Mouse (Mus musculus) midbrain, embryonic 16.5 days (tissue): ENCODE data around the gene Sox9. TPM values are rescaled to one million over a fixed set of nuclear protein-coding genes. Genes with fewer than 3 reads are reported as not detected.

Source experiments
- ATAC-seq: fragments of 200-750 bp; cut with Nextera tagmentation; 2 replicates; pipeline ENCODE4 v1.8.0; 2017; ENCODE audit warnings: moderate TSS enrichment
- H3K27ac ChIP-seq: fragments of 300-500 bp; sonication (generic); 2 replicates; pipeline ENCODE4 v1.5.1; 2014; ENCODE audit warnings: mild to moderate bottlenecking, low read length, mixed read lengths
- H3K27me3 ChIP-seq: fragments of 300-500 bp; sonication (generic); 2 replicates; pipeline ENCODE4 v1.6.1; 2014; ENCODE audit warnings: low read depth, low read length, mixed read lengths; ENCODE audit not compliant: control insufficient read depth, insufficient read depth
- H3K36me3 ChIP-seq: fragments of 300-500 bp; sonication (generic); 2 replicates; pipeline ENCODE4 v1.6.1; 2014; ENCODE audit warnings: mild to moderate bottlenecking, low read length, moderate library complexity, mixed read lengths; ENCODE audit not compliant: control insufficient read depth, insufficient read depth
- H3K4me1 ChIP-seq: fragments of 300-500 bp; sonication (generic); 2 replicates; pipeline ENCODE4 v1.6.1; 2014; ENCODE audit warnings: mild to moderate bottlenecking, low read length, mixed read lengths; ENCODE audit not compliant: control insufficient read depth, insufficient read depth
- H3K4me2 ChIP-seq: fragments of 300-500 bp; sonication (generic); 2 replicates; pipeline ENCODE4 v1.6.1; 2014; ENCODE audit warnings: mild to moderate bottlenecking, low read length, mixed read lengths
- H3K4me3 ChIP-seq: fragments of 300-500 bp; sonication (generic); 2 replicates; pipeline ENCODE4 v1.5.1; 2014; ENCODE audit warnings: low read depth, mild to moderate bottlenecking, low read length, moderate library complexity, mixed read lengths
- H3K9ac ChIP-seq: fragments of 300-500 bp; sonication (generic); 2 replicates; pipeline ENCODE4 v1.6.1; 2014; ENCODE audit warnings: low read depth, low read length, mixed read lengths
- H3K9me3 ChIP-seq: fragments of 300-500 bp; sonication (generic); replicated peaks from 2 replicates; pipeline ENCODE4 v1.6.1; 2014; ENCODE audit warnings: mild to moderate bottlenecking, low read length, mixed read lengths; ENCODE audit not compliant: control insufficient read depth, poor library complexity, severe bottlenecking
- WGBS: fragments of 180-500 bp; shearing (Covaris S2); extraction: QIAGEN DNeasy Blood & Tissue Kit; methylation state at CpG from one replicate; pipeline ENCODE4 v1.1.7; 2014; 5-methylcytosine and 5-hydroxymethylcytosine counted together
- polyA plus RNA-seq: library from polyadenylated mRNA; unstranded; fragments of >200 nt; fragmentation: Nextera tagmentation; extraction: Ambion mirVana; gene quantifications from 2 replicates; pipeline ENCODE4 v1.2.1, GENCODE M21; 2015

Gene Sox9
- polyA plus RNA-seq, 1 experiment from 2014 or later: 45.9 TPM

- peaks cover 31% of the 10 kb centered on the region for H3K4me1 ChIP-seq
- H3K4me2 ChIP-seq: no peak overlapping the region
Measured at GRCm38 (mm10) chr11:112779762-112780161, 2.3 kb upstream of the Sox9 start.

GRCm38 (mm10) chr11:112780394-112780920, 1.6 kb upstream of the Sox9 start:
- H3K27ac ChIP-seq: no peak overlapping the region
- H3K27me3 ChIP-seq: peaks cover 9% of the 10 kb centered on the region
- no peaks in the 10 kb centered on the region for H3K36me3 ChIP-seq
- no peak overlapping the region for H3K9ac ChIP-seq
- 6% methylated on average over 19 of the region's 19 CpGs for WGBS
- peaks cover 31% of the 10 kb centered on the region for H3K4me1 ChIP-seq
- H3K4me3 ChIP-seq: no peak overlapping the region
- peak overlapping the region; percentile 96 for H3K4me2 ChIP-seq
- no peak for ATAC-seq
- H3K9me3 ChIP-seq: no peaks in the 10 kb centered on the region

More at GRCm38 (mm10) chr11:112779762-112780161, 2.3 kb upstream of the Sox9 start:
- Histone ChIP-seq H3K27ac (no peak overlapping the region), H3K36me3 (no peaks in the 10 kb centered on the region), H3K9me3 (no peaks in the 10 kb centered on the region), H3K4me3 (no peak overlapping the region), H3K27me3 (peaks cover 9% of the 10 kb centered on the region), H3K9ac (no peak overlapping the region)
- 0% methylated on average over 10 of the region's 10 CpGs for WGBS
- ATAC-seq: no peak

GRCm38 (mm10) chr11:112781035-112781911, 751 bp upstream of the Sox9 start:
- H3K4me2 ChIP-seq: peak overlapping the region; percentile 96
- H3K27me3 ChIP-seq: peaks cover 9% of the 10 kb centered on the region
- H3K4me1 ChIP-seq: peaks cover 33% of the 10 kb centered on the region
- ATAC-seq: peak; percentile 49; the same call in 1 of the 2 replicates
- H3K9me3 ChIP-seq: no peaks in the 10 kb centered on the region
- H3K9ac ChIP-seq: peak overlapping the region; percentile 43
- H3K36me3 ChIP-seq: no peaks in the 10 kb centered on the region
- under 1% methylated on average over 47 of the region's 49 CpGs for WGBS
- peak overlapping the region; percentile 56 for H3K4me3 ChIP-seq
- peak overlapping the region; percentile 76 for H3K27ac ChIP-seq

- Histone ChIP-seq H3K4me3 (peak overlapping the region; percentile 56), H3K4me1 (peaks cover 33% of the 10 kb centered on the region), H3K9ac (peak overlapping the region; percentile 77), H3K36me3 (no peaks in the 10 kb centered on the region), H3K27me3 (peaks cover 6% of the 10 kb centered on the region), H3K4me2 (peak overlapping the region; percentile 96), H3K27ac (peak overlapping the region; percentile 78), H3K9me3 (no peaks in the 10 kb centered on the region)
- ATAC-seq: peak; percentile 41
- under 1% methylated on average over 73 of the region's 75 CpGs for WGBS
Measured at GRCm38 (mm10) chr11:112782357-112783121, 515 bp downstream of the Sox9 start.

- ATAC-seq: no peak
- H3K9ac ChIP-seq: peak overlapping the region; percentile 77
- no peaks in the 10 kb centered on the region; the same call in 1 of the 2 replicates for H3K27me3 ChIP-seq
- WGBS: under 1% methylated on average over 34 of the region's 42 CpGs
- no peaks in the 10 kb centered on the region for H3K36me3 ChIP-seq
- H3K27ac ChIP-seq: peak overlapping the region; percentile 78
- peak overlapping the region; percentile 96 for H3K4me2 ChIP-seq
- H3K9me3 ChIP-seq: no peaks in the 10 kb centered on the region
- H3K4me1 ChIP-seq: peaks cover 33% of the 10 kb centered on the region
- peak overlapping the region; percentile 56 for H3K4me3 ChIP-seq
Measured at GRCm38 (mm10) chr11:112783401-112784346, 1.6 kb downstream of the Sox9 start.

- H3K9me3 ChIP-seq: no peaks in the 10 kb centered on the region
- peak overlapping the region; percentile 56 for H3K4me3 ChIP-seq
- H3K4me1 ChIP-seq: peaks cover 33% of the 10 kb centered on the region
- H3K36me3 ChIP-seq: no peaks in the 10 kb centered on the region
- H3K4me2 ChIP-seq: peak overlapping the region; percentile 96
- peak overlapping the region; percentile 74 for H3K9ac ChIP-seq
- no peaks in the 10 kb centered on the region; the same call in 1 of the 2 replicates for H3K27me3 ChIP-seq
- H3K27ac ChIP-seq: no peak overlapping the region; the same call in 1 of the 2 replicates
- 5% methylated on average over 30 of the region's 30 CpGs for WGBS
- no peak for ATAC-seq
Measured at GRCm38 (mm10) chr11:112784347-112784902, 2.4 kb downstream of the Sox9 start.

GRCm38 (mm10) chr11:112784903-112785381, 2.9 kb downstream of the Sox9 start:
- Histone ChIP-seq H3K4me1 (peaks cover 33% of the 10 kb centered on the region), H3K4me2 (peak overlapping the region; percentile 96), H3K27ac (peak overlapping the region; percentile 55), H3K4me3 (peak overlapping the region; percentile 56), H3K36me3 (no peaks in the 10 kb centered on the region), H3K9me3 (no peaks in the 10 kb centered on the region), H3K27me3 (no peaks in the 10 kb centered on the region; the same call in 1 of the 2 replicates), H3K9ac (peak overlapping the region; percentile 74)
- WGBS: 3% methylated on average over 33 of the region's 34 CpGs
- ATAC-seq: peak; percentile 37
